Mouse (Mus musculus) megakaryocyte, embryonic 14.5 days (primary cell): ENCODE measurements around the gene Mbl1. TPM values are rescaled to one million over a fixed set of nuclear protein-coding genes. Genes with fewer than 3 reads are reported as not detected.

Source experiments
- H3K27me3 ChIP-seq: replicated peaks from 2 replicates; pipeline ENCODE3; 2012; ENCODE audit warnings: inconsistent platforms
- H3K36me3 ChIP-seq: replicated peaks from 2 replicates; pipeline ENCODE3; 2012; ENCODE audit warnings: low read length, inconsistent platforms, mixed read lengths
- H3K4me1 ChIP-seq: 2 replicates; pipeline ENCODE4 v1.6.1; 2012; ENCODE audit warnings: inconsistent platforms
- H3K4me3 ChIP-seq: replicated peaks from 2 replicates; pipeline ENCODE3; 2012; ENCODE audit warnings: moderate library complexity, mild to moderate bottlenecking, inconsistent platforms
- H3K9me3 ChIP-seq: 2 replicates; pipeline ENCODE4 v1.6.1; 2012; ENCODE audit warnings: inconsistent platforms
- FLI1 ChIP-seq: IDR thresholded peaks from 2 replicates; pipeline ENCODE4 v1.6.1; 2012; ENCODE audit warnings: low read length, inconsistent platforms, mixed read lengths
- GATA1 ChIP-seq: IDR thresholded peaks from 3 replicates; pipeline ENCODE4 v1.6.1; 2012; ENCODE audit warnings: mixed read lengths, low read length, inconsistent platforms, borderline replicate concordance
- polyA plus RNA-seq: library from polyadenylated mRNA; stranded (reverse); fragments of >175 nt; gene quantifications from 2 replicates; pipeline ENCODE4 v1.2.3, GENCODE M21; 2012; ENCODE audit warnings: low replicate concordance; ENCODE audit not compliant: insufficient read depth

The Mbl1 gene
- polyA plus RNA-seq, 1 experiment, result not detected

DNA sequence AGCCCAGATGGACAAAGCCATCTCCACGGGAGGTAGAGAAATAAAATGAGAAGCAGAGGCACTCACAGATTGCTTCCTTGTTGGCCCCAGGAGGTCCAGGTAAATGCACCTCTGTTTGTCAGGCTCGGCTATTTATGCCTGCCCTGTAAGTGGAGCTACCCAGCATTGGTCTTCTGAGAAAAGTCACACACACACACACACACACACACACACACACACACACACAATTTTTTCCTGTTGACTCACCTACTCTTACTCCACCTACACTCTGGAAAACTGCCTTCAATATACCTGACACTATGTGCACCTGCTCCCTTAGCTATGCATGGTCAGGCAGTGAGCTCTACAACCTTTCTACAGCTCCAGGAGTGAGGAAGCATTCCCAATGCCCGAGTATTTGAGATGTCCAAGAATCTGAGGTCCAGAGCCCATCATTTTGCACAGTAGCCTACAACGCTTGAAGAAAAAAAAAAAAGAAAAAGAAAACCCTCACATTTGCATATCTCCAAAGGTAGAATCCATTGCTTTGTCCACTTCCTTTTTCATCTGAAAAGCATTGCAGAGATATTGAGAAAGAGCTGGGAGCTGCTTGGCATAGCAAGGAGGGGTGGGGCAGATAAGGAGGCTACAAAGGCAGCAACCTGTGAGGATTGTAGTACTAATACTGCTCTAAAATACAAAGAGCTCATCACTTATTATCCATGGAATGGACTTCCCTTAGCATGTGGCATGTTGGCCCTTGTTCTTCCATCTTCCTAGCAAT is 34.0 kb downstream of the Mbl1 start, which contains the start of gene Sftpd:
Gene Sftpd, minus strand, starts transcription at position 91 of the 763 bp plus-strand sequence.
- peaks cover 9% of the 10 kb centered on the region; the same call in 1 of the 2 replicates for H3K9me3 ChIP-seq
- H3K4me3 ChIP-seq, result no peak within 1 kb of the TSS
- TF ChIP-seq GATA1 (no peak), FLI1 (no peak)
- no peaks in the 10 kb centered on the region for H3K27me3 ChIP-seq
- no peaks in the 10 kb centered on the region for H3K4me1 ChIP-seq
- H3K36me3 ChIP-seq, result no peaks in the 10 kb centered on the region

DNA sequence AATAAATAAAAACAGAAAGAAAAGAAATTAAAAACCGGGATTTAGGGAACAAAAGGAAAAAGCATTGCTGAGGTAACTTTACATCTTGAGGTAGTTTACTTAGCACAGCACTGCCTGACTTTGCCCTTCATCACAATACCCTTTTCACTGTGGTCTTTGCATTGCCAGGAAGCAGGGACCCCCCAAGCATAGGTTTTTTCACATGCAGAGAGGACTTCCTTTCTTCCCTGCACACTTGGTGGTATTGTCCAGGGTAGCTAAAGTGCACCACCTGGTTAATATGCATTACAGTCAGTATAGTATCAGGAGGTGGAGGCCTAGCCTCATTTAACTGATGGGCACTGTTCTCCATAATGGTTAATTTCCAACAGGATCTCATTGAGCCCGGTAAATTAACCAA is 38.2 kb downstream of the Mbl1 start:
- Histone ChIP-seq H3K27me3 (no peaks in the 10 kb centered on the region), H3K36me3 (no peaks in the 10 kb centered on the region), H3K4me3 (no peak overlapping the region), H3K4me1 (no peaks in the 10 kb centered on the region), H3K9me3 (peaks cover 28% of the 10 kb centered on the region)
- TF ChIP-seq FLI1 (no peak), GATA1 (no peak)

DNA sequence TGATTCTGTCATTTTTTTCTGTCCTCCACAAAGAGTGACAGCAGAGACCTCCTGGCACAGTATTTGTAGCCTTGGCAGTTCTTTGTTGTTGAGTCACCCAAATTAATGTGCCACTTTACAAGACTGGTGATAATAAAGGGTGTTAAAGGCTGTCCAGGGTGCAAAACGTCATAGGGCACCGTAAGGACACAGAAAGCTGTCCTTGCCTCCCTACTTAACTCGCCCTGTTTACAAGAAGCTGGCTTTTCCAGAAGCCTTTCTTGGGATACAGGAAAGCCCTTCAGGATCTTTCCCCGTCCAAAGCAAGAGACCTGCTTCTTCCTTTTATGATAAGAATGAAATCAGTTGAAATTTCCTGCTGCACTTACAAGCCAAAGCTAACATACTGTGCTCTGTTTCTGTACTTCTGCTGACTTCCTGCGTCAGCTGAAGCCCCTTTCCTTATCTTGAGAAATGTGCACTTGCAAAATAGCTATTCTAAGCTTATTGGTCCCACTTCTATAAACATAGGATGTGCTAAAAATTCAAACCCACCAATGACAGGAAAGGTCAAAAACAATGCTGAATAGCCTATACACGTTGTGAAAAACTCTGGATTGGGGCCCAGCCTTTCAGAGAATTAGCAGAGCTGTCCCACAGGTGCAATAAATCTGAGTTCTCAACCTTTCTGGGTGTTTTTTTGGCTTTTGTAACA is 46.9 kb downstream of the Mbl1 start:
- Histone ChIP-seq H3K4me1 (no peaks in the 10 kb centered on the region), H3K36me3 (no peaks in the 10 kb centered on the region), H3K9me3 (peaks cover 15% of the 10 kb centered on the region), H3K4me3 (no peak overlapping the region), H3K27me3 (no peaks in the 10 kb centered on the region)
- TF ChIP-seq GATA1 (no peak), FLI1 (no peak)

Other genes starting within 250 kb of the Mbl1 start
- gene Tspan14, start 184.7 kb upstream of the Mbl1 start, polyA plus RNA-seq, result 20.9 and 22.8 TPM in 2 replicates
- 4.5 and 11.6 TPM in 2 replicates for gene Fam213a, start 137.7 kb upstream of the Mbl1 start, polyA plus RNA-seq
- gene Dydc2, start 82.2 kb upstream of the Mbl1 start, polyA plus RNA-seq, result not detected in 2 replicates
- gene Dydc1, start 78.5 kb upstream of the Mbl1 start, polyA plus RNA-seq, result not detected in 2 replicates
- not detected in 2 replicates for gene Mat1a, start 46.4 kb upstream of the Mbl1 start, polyA plus RNA-seq
- not detected in 2 replicates for gene Sftpa1, start 19.7 kb upstream of the Mbl1 start, polyA plus RNA-seq
- not detected in 2 replicates for gene Sftpd, start 33.7 kb downstream of the Mbl1 start, polyA plus RNA-seq
- gene Gm2832, start 127.3 kb downstream of the Mbl1 start, polyA plus RNA-seq, result not detected in 2 replicates
- gene Gm5798, start 197.2 kb downstream of the Mbl1 start, polyA plus RNA-seq, result not detected in 2 replicates
- gene Gm7945, start 234.9 kb downstream of the Mbl1 start, polyA plus RNA-seq, result not detected in 2 replicates